Mouse (Mus musculus) layer of hippocampus, adult 18-20 months (tissue): ENCODE data around the gene Rabgap1. TPM values are rescaled to one million over a fixed set of nuclear protein-coding genes. Genes with fewer than 3 reads are reported as not detected.

ENCODE experiments used
- DNase-seq, 2 experiments: peaks; one replicate each; pipeline ENCODE4 v3.0.0; 2022; ENCODE audit warnings: low spot score in 2 of 2
- total RNA-seq, 2 experiments: library from RNA; stranded (reverse); gene quantifications; 2 replicates each; pipeline ENCODE4 v1.2.3; 2021

The Rabgap1 gene
- total RNA-seq, 2 experiments from 2014 or later, result 83.8 to 94.8 TPM

- no peak for DNase-seq
Observed at GRCm38 (mm10) chr2:37511134-37511901, 68.2 kb downstream of the Rabgap1 start.

GRCm38 (mm10) chr2:37516030-37516710 is 73.1 kb downstream of the Rabgap1 start, which contains the start of gene Gpr21:
Gpr21 (plus strand) TSS chr2:37516332.
- no peak for DNase-seq

- DNase-seq, result no peak
Observed at GRCm38 (mm10) chr2:37516922-37517462, 73.9 kb downstream of the Rabgap1 start.

- DNase-seq, result no peak
Observed at GRCm38 (mm10) chr2:37518561-37519285, 75.6 kb downstream of the Rabgap1 start.

GRCm38 (mm10) chr2:37519286-37519640 is 76.2 kb downstream of the Rabgap1 start:
- DNase-seq, result no peak

GRCm38 (mm10) chr2:37527587-37527986 is 84.5 kb downstream of the Rabgap1 start:
- no peak for DNase-seq

- no peak for DNase-seq
Observed at GRCm38 (mm10) chr2:37529397-37529796, 86.3 kb downstream of the Rabgap1 start.

GRCm38 (mm10) chr2:37530766-37531165 is 87.7 kb downstream of the Rabgap1 start:
- DNase-seq, result no peak

GRCm38 (mm10) chr2:37531639-37532038 is 88.6 kb downstream of the Rabgap1 start:
- DNase-seq, result no peak

GRCm38 (mm10) chr2:37549346-37550012 is 106.4 kb downstream of the Rabgap1 start:
- no peak for DNase-seq

- no peak for DNase-seq
Observed at GRCm38 (mm10) chr2:37556366-37556765, 113.3 kb downstream of the Rabgap1 start.

- no peak for DNase-seq
Observed at GRCm38 (mm10) chr2:37565579-37565978, 122.5 kb downstream of the Rabgap1 start.

GRCm38 (mm10) chr2:37566035-37566434 is 123.0 kb downstream of the Rabgap1 start:
- DNase-seq, result no peak

GRCm38 (mm10) chr2:37569888-37570287 is 126.8 kb downstream of the Rabgap1 start:
- DNase-seq, result no peak

GRCm38 (mm10) chr2:37570703-37571102 is 127.6 kb downstream of the Rabgap1 start:
- no peak for DNase-seq

- no peak for DNase-seq
Observed at GRCm38 (mm10) chr2:37572141-37572540, 129.1 kb downstream of the Rabgap1 start.

GRCm38 (mm10) chr2:37576661-37577060 is 133.6 kb downstream of the Rabgap1 start:
- DNase-seq, result peak in 1 of 2 experiments; percentile 47

- DNase-seq, result no peak
Observed at GRCm38 (mm10) chr2:37578185-37578584, 135.1 kb downstream of the Rabgap1 start.

GRCm38 (mm10) chr2:37587919-37588318 is 144.8 kb downstream of the Rabgap1 start:
- no peak for DNase-seq
